23 mouse cellular contexts compared by ENCODE assay signal in genomic region chr10:20222011-20222410, GRCm38 (mm10).
"Had no signal": no experiment of that assay in that cellular context is flagged by ENCODE, and none has a peak within 500 bp of the region (broad histone marks: within the 10 kb centered on the region; RNA-seq: fewer than 3 reads in every experiment).

No protein-coding gene starts in this region.

- H3K9me3 ChIP-seq: heart, embryonic 13.5 days; heart, embryonic 15.5 days; hindbrain, embryonic 13.5 days; hindbrain, embryonic 15.5 days; kidney, embryonic 15.5 days; limb, embryonic 10.5 days; limb, embryonic 12.5 days; liver, embryonic 13.5 days; liver, embryonic 15.5 days had no signal

- H3K4me1 ChIP-seq: hindbrain, embryonic 13.5 days; hindbrain, embryonic 15.5 days had no signal

- H3K27ac ChIP-seq: heart, embryonic 13.5 days; heart, embryonic 15.5 days; hindbrain, embryonic 13.5 days; hindbrain, embryonic 15.5 days; hindbrain, postnatal 0 days; kidney, embryonic 15.5 days; layer of hippocampus, adult 2 months; left cerebral cortex, adult 2 months; limb, embryonic 10.5 days; limb, embryonic 12.5 days; liver, embryonic 13.5 days; liver, embryonic 15.5 days had no signal

- H3K27me3 ChIP-seq: heart, embryonic 13.5 days; heart, embryonic 15.5 days; hindbrain, embryonic 13.5 days; hindbrain, embryonic 15.5 days; kidney, embryonic 15.5 days; limb, embryonic 12.5 days; liver, embryonic 13.5 days; liver, embryonic 15.5 days had no signal

- H3K9ac ChIP-seq: heart, embryonic 13.5 days; heart, embryonic 15.5 days; hindbrain, embryonic 13.5 days; hindbrain, embryonic 15.5 days; kidney, embryonic 15.5 days; limb, embryonic 12.5 days; liver, embryonic 13.5 days; liver, embryonic 15.5 days had no signal

- DNase-seq: gastrocnemius, postnatal 14 days; gastrocnemius, postnatal 36 days; heart, adult 18-20 months; heart, postnatal 14 days; heart, postnatal 36 days; kidney, adult 11 months; kidney, adult 2 months; kidney, adult 9 months; kidney, postnatal 10 days; kidney, postnatal 36 days; liver; liver, embryonic 13.5 days had no signal

- H3K36me3 ChIP-seq: heart, embryonic 13.5 days; heart, embryonic 15.5 days; hindbrain, embryonic 13.5 days; hindbrain, embryonic 15.5 days; kidney, embryonic 15.5 days; limb, embryonic 10.5 days; limb, embryonic 12.5 days; liver, embryonic 13.5 days; liver, embryonic 15.5 days had no signal

- H3K4me3 ChIP-seq: heart, embryonic 13.5 days; heart, embryonic 15.5 days; hindbrain, embryonic 13.5 days; hindbrain, embryonic 15.5 days; kidney, embryonic 15.5 days; layer of hippocampus, adult 2 months; left cerebral cortex, adult 2 months; limb, embryonic 10.5 days; limb, embryonic 12.5 days; liver, embryonic 13.5 days; liver, embryonic 15.5 days had no signal
